Mouse (Mus musculus): ENCODE measurements around the gene Fads3. TPM values are rescaled to one million over a fixed set of nuclear protein-coding genes. Genes with fewer than 3 reads are reported as not detected.

The Fads3 gene
- total RNA-seq (2021), result 10 to 100 TPM; 32.2 to 32.6 TPM
- long read RNA-seq, experiment 1, transcript Fads3-201 (12 exons, 3,687 nt), result major isoform, 35 of 51 reads
- long read RNA-seq, experiment 1, partial matches to known transcripts, result 3 of 51 reads
- long read RNA-seq, experiment 1, other reads (novel, unspliced or antisense), result 13 of 51 reads
- long read RNA-seq, experiment 2, transcript Fads3-201 (12 exons, 3,687 nt), result major isoform, 23 of 33 reads
- long read RNA-seq, experiment 2, partial matches to known transcripts, result 4 of 33 reads
- long read RNA-seq, experiment 2, other reads (novel, unspliced or antisense), result 6 of 33 reads

DNA sequence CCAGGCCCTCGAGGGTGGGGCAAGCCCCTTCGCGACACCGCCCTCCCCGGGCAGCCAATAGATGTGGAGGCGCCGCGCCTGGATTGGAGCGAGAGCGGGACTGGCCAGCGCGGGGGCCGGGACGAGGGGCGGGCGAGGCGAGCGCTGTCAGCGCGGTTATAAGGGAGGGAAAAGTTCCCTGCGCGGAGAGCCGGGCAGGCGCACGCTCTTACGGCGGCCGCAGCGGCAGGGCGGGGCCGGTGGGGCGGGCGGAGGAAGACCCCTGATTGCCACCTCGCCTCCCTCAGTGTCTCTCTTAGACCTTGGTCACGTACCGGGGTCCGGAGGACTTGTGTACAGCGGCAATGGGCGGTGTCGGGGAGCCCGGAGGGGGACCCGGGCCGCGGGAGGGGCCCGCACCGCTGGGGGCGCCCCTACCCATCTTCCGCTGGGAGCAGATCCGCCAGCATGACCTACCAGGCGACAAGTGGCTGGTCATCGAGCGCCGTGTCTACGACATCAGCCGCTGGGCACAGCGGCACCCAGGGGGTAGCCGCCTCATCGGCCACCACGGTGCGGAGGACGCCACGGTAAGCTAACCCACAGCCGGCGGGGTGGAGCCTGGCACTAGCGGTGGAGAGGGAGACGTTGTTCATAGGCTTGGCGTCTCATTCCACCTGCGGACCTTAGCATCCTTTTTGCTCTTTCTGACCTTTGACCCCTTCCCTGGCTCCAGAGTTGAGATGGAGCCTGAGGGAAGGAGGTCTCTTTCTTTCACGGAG is at the start of gene Fads3:
Fads3 (plus strand) TSS at position 182 of the 761 bp plus-strand sequence.
- peak; percentile 73 to 83 for DNase-seq (ENCODE audit: low spot score in 2 of 2)

DNA sequence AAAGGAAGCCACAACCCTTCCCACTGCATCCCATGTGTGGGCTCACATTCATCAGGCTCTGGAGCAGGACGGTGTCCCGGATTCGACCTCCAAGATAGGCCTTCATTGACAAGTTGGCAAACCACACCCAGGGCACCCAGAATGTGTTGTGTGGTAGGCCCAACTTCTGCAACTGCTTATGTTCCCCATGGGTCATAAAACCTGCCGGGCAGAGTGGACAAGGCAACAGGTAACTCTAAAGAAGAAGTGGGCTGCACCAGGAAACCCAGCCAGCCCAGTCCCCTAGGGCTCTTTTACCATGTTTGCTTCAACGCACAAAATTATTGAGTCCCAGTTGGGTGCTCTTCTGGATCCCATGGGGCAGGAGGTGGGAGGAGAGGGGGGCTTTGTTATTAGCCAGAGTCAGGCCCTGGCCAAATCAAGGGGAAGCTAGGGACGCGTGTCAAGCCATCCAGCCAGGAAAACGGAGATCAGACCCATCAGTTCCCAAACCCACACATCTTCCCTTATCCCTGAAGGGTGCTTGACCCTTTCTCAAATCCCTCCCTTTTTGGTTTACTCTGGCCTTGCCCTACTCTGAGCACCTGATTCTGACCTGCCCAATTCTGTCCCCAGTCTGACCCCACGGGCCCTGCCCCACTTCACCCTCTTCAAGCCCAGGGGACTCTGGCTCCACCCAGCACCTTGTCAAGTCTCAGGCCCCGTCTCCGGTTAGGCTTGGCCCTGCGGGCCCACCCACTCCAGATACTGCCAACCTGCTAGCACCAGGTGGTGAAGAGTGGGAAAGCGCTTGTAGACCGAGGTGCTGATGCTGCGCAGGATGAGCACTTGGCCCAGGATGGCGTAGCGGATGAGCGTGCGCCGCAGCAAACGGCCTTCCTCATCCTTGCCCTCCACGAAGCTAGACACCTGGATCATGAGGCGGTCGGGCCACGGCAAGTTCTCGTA is 49.1 kb upstream of the Fads3 start:
- no peak for DNase-seq (ENCODE audit: low spot score in 2 of 2)

DNA sequence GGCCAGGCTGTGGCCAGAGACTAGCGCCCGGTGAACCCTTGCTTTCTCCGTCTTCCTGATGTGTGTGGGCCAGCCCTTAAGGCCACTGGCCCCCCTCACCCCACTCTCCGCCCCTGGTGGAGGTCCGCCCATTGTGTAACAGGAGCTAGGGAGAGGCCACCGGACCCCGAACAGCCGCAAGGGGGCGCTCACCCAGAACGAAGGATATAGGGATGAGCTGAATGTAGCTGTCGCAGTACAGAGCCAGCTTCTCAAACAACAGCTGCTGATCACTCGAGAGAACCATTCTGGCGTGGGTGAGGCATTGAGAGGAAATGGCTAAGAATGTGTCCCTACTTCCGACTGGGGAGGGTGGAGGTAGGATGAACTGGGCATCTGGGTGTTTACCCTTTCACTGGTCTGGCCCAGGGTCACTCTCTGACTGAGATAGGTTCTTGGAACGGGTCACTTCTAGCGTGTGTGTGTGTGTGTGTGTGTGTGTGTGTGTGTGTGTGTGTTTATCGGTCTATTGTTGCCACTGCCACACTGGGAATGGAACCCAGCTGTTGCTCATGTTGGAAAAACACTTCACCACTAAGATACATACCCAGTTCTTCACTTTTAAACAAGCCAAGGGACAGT is 48.2 kb upstream of the Fads3 start:
- DNase-seq (ENCODE audit: low spot score in 2 of 2), result peak; percentile 73 to 82

DNA sequence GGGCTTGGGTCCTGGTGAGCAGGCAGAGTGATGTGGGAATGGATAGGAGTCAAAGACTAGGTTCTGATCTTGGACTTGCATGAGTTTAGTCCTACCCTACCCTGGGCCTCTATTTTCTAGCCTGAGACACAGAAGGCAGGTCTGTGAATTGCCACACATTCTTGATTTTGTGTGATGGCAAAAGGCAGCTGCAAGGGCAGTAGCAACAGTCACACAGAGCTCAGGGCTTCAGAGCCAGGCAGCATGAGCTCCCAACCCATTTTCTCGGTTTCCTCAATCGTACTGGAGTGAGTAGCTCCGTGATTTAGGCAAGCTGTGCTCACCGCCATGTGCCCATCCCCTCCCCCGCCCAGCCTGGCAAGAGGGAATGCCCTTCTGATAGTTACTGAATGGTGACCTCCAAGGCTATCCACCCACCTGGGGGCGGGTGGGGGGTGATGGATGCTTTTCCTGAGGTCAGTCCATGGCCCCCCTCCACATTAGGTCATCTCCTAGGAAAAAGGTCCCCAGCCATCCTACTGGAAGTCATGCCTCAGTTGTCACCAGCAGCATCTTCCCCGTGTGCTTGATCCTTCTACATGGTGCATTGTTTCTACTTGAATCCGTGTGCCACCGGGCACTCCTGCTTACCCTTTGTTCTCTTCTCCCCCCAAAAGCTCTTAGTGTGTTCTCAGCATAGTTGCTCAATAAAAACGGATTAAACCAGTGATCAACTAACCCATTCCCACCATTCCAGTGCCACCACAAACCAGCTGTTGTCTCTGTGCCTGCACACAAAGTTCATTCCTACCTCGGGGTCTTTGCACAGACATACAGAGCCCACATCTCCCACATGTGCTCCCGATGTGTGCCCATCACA is 43.9 kb upstream of the Fads3 start:
- no peak for DNase-seq (ENCODE audit: low spot score in 2 of 2)

DNA sequence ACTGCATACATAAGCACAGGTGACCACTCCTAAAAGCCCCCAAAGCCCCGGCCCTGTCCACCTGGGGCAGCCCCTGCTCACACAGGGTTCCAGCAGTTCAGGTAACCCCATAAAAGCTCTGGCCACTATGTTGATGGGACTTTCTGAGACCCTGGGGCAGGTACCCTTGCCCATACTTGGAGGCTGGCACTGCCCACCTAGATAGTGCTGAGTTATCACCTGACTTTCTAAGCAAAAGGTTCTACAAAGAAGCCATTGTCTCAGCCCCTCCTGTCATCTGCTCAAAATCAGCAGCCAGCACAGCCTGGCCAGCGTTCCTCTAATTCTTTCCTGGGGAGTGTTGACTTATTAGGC is 43.3 kb upstream of the Fads3 start:
- DNase-seq (ENCODE audit: low spot score in 2 of 2), result no peak

- no peak for DNase-seq (ENCODE audit: low spot score in 2 of 2)
Observed at GRCm38 (mm10) chr19:9998736-9999486, 42.5 kb upstream of the Fads3 start.

- no peak for DNase-seq (ENCODE audit: low spot score in 2 of 2)
Observed at GRCm38 (mm10) chr19:10000330-10000729, 41.0 kb upstream of the Fads3 start.

- DNase-seq (ENCODE audit: low spot score in 2 of 2), result no peak
Observed at GRCm38 (mm10) chr19:10001206-10001969, 40.0 kb upstream of the Fads3 start, which contains the start of the genes Best1 and Rab3il1. Gene Best1, minus strand, starts transcription at chr19:10001633. Gene Rab3il1, plus strand, starts transcription at chr19:10001669.

DNA sequence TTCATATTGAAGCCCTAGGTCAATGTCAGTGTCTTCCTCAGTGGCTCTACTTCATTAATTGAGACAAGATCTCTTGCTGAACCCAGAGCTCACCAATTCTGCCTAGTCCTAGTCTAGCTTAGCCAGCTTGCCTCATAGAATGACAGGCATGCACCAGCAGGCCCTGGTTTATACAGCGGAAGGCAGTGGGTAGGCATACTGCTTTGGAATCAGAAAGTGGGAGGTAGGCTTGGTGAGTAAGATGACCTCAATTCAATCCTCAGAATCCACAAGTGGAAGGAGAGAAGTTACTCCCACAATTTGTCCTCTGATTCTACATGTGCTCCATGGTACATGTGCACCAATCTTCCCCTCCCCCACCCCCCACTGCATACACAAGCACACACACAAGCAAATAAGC is 37.7 kb upstream of the Fads3 start:
- DNase-seq (ENCODE audit: low spot score in 2 of 2), result no peak

DNA sequence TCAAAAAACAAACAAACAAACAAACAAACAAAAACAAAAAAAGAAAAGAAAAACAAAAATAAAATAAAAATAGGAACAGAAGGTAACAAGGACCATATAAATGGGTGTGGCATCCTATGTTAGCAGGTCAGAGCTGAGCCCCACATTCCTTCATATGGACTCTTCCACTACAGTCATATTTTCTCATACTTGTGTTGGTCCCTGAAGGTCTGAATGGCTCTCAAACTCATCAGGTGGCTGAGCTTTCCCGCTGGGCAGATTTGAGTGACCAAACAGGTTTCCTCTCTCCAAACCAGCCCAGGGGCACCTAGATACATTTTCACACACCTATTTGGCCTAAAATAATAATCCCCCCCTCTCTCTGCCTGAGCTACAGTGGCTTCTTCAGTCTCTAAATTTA is 30.0 kb upstream of the Fads3 start:
- DNase-seq (ENCODE audit: low spot score in 2 of 2), result no peak

DNA sequence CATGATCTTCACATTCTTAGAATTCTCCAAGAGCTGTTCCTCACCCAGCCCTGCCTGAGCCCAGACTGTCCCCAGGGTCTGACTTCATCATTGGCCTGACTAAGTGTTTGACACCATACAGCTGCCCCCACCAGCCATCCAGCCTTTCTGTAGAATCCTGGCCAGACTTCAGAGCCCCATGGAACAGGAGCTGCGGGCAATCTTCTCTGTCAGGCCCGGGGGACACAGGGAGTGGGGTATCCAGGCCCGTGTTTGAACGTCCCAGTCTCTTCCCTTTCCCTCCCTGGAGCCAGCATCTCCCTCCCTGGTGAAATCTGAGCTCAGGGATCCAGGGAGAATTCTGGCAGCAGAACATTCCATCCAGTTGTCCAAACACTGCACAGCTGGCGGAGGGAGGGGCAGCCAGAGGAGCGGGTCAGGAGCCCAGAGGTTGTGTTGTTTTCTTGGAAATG is 28.5 kb upstream of the Fads3 start:
- no peak for DNase-seq (ENCODE audit: low spot score in 2 of 2)

- no peak for DNase-seq (ENCODE audit: low spot score in 2 of 2)
Observed at GRCm38 (mm10) chr19:10013348-10013747, 28.0 kb upstream of the Fads3 start.

DNA sequence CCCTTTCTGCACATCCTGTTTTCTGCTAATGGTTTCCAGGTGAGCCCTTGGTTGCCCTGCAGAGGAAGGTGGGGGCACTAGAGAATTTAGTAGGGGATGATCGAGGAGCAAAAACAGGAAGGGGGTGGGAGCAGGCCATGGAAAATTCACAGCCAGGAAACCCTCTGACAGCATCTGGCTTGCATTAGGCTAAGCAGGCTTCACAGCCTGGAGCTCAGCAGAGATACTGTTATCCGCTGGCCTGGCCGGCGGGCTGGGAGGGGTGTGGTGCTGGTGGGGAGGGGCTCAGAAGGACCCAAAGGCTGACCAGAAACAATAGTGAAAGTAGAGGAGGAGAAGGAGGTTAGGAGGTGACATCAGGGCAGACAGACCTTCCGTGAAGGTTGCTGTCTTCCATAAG is 27.5 kb upstream of the Fads3 start:
- no peak for DNase-seq (ENCODE audit: low spot score in 2 of 2)

DNA sequence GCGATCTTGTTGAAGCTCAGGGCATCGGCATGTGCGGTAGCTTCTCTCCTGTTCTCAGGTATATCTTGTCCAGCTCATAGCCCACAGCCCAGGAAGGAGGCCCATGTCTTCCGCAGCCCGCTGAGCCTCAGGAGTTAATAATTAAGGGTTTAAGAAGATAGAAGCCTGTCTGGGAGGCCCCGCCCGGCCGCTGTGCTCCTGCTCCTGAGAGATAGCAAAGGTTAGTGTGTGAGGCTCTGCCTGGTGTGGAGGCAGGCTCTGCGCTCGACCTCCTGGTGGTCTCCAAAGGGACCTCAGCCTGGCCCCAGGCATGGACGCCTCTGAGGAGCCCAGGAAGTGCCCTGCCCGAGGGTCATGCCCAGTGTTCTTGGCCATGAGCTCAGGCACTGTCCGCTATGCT is 26.5 kb upstream of the Fads3 start:
- no peak for DNase-seq (ENCODE audit: low spot score in 2 of 2)

- no peak for DNase-seq (ENCODE audit: low spot score in 2 of 2)
Observed at GRCm38 (mm10) chr19:10015442-10015841, 25.9 kb upstream of the Fads3 start.

GRCm38 (mm10) chr19:10016151-10016550 is 25.2 kb upstream of the Fads3 start:
- no peak for DNase-seq (ENCODE audit: low spot score in 2 of 2)

DNA sequence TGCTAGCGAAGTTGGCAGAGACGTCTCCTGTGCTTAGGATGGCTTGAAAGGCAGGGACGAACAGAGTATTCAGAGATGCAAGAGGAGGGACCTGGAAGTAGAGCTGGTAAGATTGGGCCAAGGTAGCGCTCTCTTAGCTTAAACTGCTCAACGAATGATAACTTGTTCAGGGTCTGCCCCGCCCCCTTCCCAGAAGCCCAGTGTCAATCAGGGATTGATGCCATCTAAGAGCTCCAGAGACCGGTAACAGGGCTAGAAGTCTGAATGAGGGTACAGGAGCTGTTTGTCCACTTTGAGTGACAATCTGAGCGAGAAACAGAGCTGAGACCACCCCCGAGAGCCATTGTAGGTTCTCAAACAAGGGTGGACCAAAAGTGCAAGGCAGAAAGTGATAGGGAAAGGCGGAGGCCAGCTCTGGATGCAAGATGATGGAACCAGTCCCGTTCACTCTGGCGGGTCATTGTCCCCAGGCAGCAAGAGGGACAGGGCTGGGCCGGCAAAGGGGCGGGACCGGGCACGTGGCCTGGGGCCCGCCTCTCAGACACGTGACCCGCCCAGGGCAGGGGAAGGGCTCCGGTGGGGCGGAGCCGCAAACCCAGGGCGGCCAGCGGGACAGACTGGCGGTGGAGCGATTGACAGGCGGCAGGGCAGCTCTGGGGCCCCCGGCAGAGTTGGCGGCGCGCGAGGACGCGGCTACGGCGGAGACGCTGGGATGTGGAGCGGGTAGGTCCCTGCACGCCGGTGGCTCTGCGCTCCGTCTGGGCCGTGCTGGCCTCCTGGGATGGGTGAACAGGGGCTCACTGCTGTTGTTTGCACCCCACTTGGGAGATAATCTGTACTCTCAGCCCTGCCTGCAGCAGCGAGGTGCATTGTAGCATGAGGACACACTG is 23.5 kb upstream of the Fads3 start:
- DNase-seq (ENCODE audit: low spot score in 2 of 2), result peak; percentile 69 to 77

DNA sequence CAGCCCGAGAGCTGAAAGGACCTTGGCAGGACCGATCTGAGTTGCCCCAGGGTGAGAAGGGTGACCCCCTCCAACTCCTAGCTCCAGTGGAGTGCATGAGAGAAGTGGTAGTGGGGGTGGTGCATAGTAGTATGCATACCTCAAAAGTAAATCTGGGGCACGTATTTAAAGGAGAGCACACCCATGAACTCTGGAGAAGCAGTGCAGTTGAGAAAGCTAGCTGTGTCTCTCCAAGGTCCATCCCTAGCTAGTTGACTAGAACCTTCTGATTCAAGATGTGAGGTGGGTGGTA is 22.9 kb upstream of the Fads3 start:
- no peak for DNase-seq (ENCODE audit: low spot score in 2 of 2)
